Mouse (Mus musculus) neural tube, embryonic 13.5 days (tissue): Measurements from ENCODE around the gene Mbip. TPM values are rescaled to one million over a fixed set of nuclear protein-coding genes. Genes with fewer than 3 reads are reported as not detected.

Source experiments
- ATAC-seq: fragments of 200-750 bp; cut with Nextera tagmentation; 2 replicates; pipeline ENCODE4 v1.8.0; 2017; ENCODE audit warnings: low read depth, mild to moderate bottlenecking, moderate TSS enrichment, moderate library complexity
- H3K27ac ChIP-seq: fragments of 300-500 bp; sonication (generic); replicated peaks from 2 replicates; pipeline ENCODE4 v1.5.1; 2015; ENCODE audit warnings: moderate library complexity, mild to moderate bottlenecking, inconsistent platforms
- H3K27me3 ChIP-seq: fragments of 300-500 bp; sonication (generic); 2 replicates; pipeline ENCODE4 v1.6.1; 2015; ENCODE audit warnings: mild to moderate bottlenecking, inconsistent platforms
- H3K36me3 ChIP-seq: fragments of 300-500 bp; sonication (generic); 2 replicates; pipeline ENCODE4 v1.6.1; 2015; ENCODE audit warnings: mild to moderate bottlenecking, inconsistent platforms
- H3K4me1 ChIP-seq: fragments of 300-500 bp; sonication (generic); replicated peaks from 2 replicates; pipeline ENCODE4 v1.6.1; 2015; ENCODE audit warnings: inconsistent platforms
- H3K4me2 ChIP-seq: fragments of 300-500 bp; sonication (generic); 2 replicates; pipeline ENCODE4 v1.6.1; 2015; ENCODE audit warnings: inconsistent platforms, mild to moderate bottlenecking, moderate library complexity
- H3K4me3 ChIP-seq: fragments of 300-500 bp; sonication (generic); 2 replicates; pipeline ENCODE4 v1.5.1; 2015; ENCODE audit warnings: mild to moderate bottlenecking, inconsistent platforms
- H3K9ac ChIP-seq: fragments of 300-500 bp; sonication (generic); 2 replicates; pipeline ENCODE4 v1.6.1; 2015; ENCODE audit warnings: moderate library complexity, mild to moderate bottlenecking, inconsistent platforms
- H3K9me3 ChIP-seq: fragments of 300-500 bp; sonication (generic); 2 replicates; pipeline ENCODE4 v1.6.1; 2016; ENCODE audit warnings: inconsistent platforms
- WGBS: fragments of 180-500 bp; shearing (Covaris S2); methylation state at CpG from one replicate; pipeline ENCODE4 v1.1.7; 2015; 5-methylcytosine and 5-hydroxymethylcytosine counted together
- polyA plus RNA-seq: library from polyadenylated mRNA; unstranded; fragments of >200 nt; fragmentation: Nextera tagmentation; extraction: Ambion mirVana; gene quantifications from 2 replicates; pipeline ENCODE4 v1.2.1, GENCODE M21; 2015

Mbip gene
- polyA plus RNA-seq, 1 experiment from 2014 or later, result 51.6 TPM

- no peaks in the 10 kb centered on the region for H3K36me3 ChIP-seq
- peaks cover 31% of the 10 kb centered on the region for H3K27me3 ChIP-seq
- WGBS, result 80% methylated on average over 6 of the region's 6 CpGs
- ATAC-seq, result no peak
- H3K4me2 ChIP-seq, result no peak overlapping the region
- H3K4me1 ChIP-seq, result peaks cover 20% of the 10 kb centered on the region
- H3K9me3 ChIP-seq, result no peaks in the 10 kb centered on the region
- H3K4me3 ChIP-seq, result no peak overlapping the region
- H3K9ac ChIP-seq, result no peak overlapping the region
- H3K27ac ChIP-seq, result no peak overlapping the region
Measured at GRCm38 (mm10) chr12:56305758-56306157, 39.9 kb downstream of the Mbip start.

- Histone ChIP-seq H3K27me3 (peaks cover 54% of the 10 kb centered on the region), H3K4me2 (peak overlapping the region; percentile 65), H3K4me3 (peak overlapping the region; percentile 38), H3K27ac (no peak overlapping the region), H3K36me3 (no peaks in the 10 kb centered on the region), H3K9me3 (no peaks in the 10 kb centered on the region), H3K4me1 (peaks cover 31% of the 10 kb centered on the region), H3K9ac (peak overlapping the region; percentile 68; the same call in 1 of the 2 replicates)
- ATAC-seq, result peak; percentile 65
- 14% methylated on average over 4 of the region's 4 CpGs for WGBS
Measured at GRCm38 (mm10) chr12:56302321-56303017, 43.2 kb downstream of the Mbip start.

- Histone ChIP-seq H3K9ac (peak overlapping the region; percentile 68), H3K4me2 (peak overlapping the region; percentile 65), H3K4me1 (peaks cover 37% of the 10 kb centered on the region), H3K4me3 (peak overlapping the region; percentile 38), H3K9me3 (no peaks in the 10 kb centered on the region), H3K36me3 (no peaks in the 10 kb centered on the region), H3K27ac (peak overlapping the region; percentile 83), H3K27me3 (peaks cover 53% of the 10 kb centered on the region)
- peak; percentile 89 for ATAC-seq
- 2% methylated on average over 27 of the region's 27 CpGs for WGBS
Measured at GRCm38 (mm10) chr12:56301487-56302293, 44.0 kb downstream of the Mbip start.

GRCm38 (mm10) chr12:56299610-56300009 is 46.1 kb downstream of the Mbip start:
- H3K27me3 ChIP-seq, result peaks cover 58% of the 10 kb centered on the region
- no peak overlapping the region for H3K9ac ChIP-seq
- peaks cover 39% of the 10 kb centered on the region for H3K4me1 ChIP-seq
- H3K4me3 ChIP-seq, result no peak overlapping the region
- no peaks in the 10 kb centered on the region for H3K36me3 ChIP-seq
- no peak overlapping the region for H3K4me2 ChIP-seq
- H3K27ac ChIP-seq, result no peak overlapping the region
- H3K9me3 ChIP-seq, result no peaks in the 10 kb centered on the region
- 73% methylated on average over 3 of the region's 3 CpGs for WGBS
- ATAC-seq, result no peak

- H3K9ac ChIP-seq, result no peak overlapping the region
- H3K4me2 ChIP-seq, result no peak overlapping the region
- no peak overlapping the region for H3K27ac ChIP-seq
- H3K4me3 ChIP-seq, result no peak overlapping the region
- H3K9me3 ChIP-seq, result no peaks in the 10 kb centered on the region
- WGBS, result 20% methylated on average over 1 of the region's 1 CpGs
- peaks cover 58% of the 10 kb centered on the region for H3K27me3 ChIP-seq
- H3K36me3 ChIP-seq, result no peaks in the 10 kb centered on the region
- no peak for ATAC-seq
- H3K4me1 ChIP-seq, result peaks cover 39% of the 10 kb centered on the region
Measured at GRCm38 (mm10) chr12:56298919-56299318, 46.8 kb downstream of the Mbip start.

GRCm38 (mm10) chr12:56297921-56298830 is 47.5 kb downstream of the Mbip start:
- no peaks in the 10 kb centered on the region for H3K9me3 ChIP-seq
- H3K4me1 ChIP-seq, result peaks cover 39% of the 10 kb centered on the region
- no peak for ATAC-seq
- H3K9ac ChIP-seq, result no peak overlapping the region
- H3K4me2 ChIP-seq, result peak overlapping the region; percentile 30
- peaks cover 52% of the 10 kb centered on the region for H3K27me3 ChIP-seq
- H3K27ac ChIP-seq, result no peak overlapping the region
- H3K4me3 ChIP-seq, result no peak overlapping the region
- H3K36me3 ChIP-seq, result no peaks in the 10 kb centered on the region
- 7% methylated on average over 21 of the region's 21 CpGs for whole genome bisulfite sequencing

- Histone ChIP-seq H3K9ac (no peak overlapping the region), H3K4me3 (no peak overlapping the region), H3K9me3 (no peaks in the 10 kb centered on the region), H3K27ac (no peak overlapping the region), H3K4me2 (no peak overlapping the region), H3K4me1 (peaks cover 33% of the 10 kb centered on the region; the same call in 1 of the 2 replicates), H3K27me3 (peaks cover 52% of the 10 kb centered on the region), H3K36me3 (no peaks in the 10 kb centered on the region)
- WGBS, result 47% methylated on average over 5 of the region's 5 CpGs
- ATAC-seq, result no peak
Measured at GRCm38 (mm10) chr12:56297099-56297498, 48.6 kb downstream of the Mbip start.

GRCm38 (mm10) chr12:56296524-56296923 is 49.2 kb downstream of the Mbip start:
- H3K4me3 ChIP-seq, result no peak overlapping the region
- H3K4me2 ChIP-seq, result no peak overlapping the region
- 0 out of 2 replicates have a peak, but pooled peaks have one; percentile 7 for ATAC-seq
- H3K36me3 ChIP-seq, result no peaks in the 10 kb centered on the region
- peaks cover 27% of the 10 kb centered on the region; the same call in 1 of the 2 replicates for H3K4me1 ChIP-seq
- WGBS, result 11% methylated on average over 6 of the region's 6 CpGs
- no peak overlapping the region for H3K9ac ChIP-seq
- H3K27me3 ChIP-seq, result peaks cover 52% of the 10 kb centered on the region
- H3K27ac ChIP-seq, result no peak overlapping the region
- no peaks in the 10 kb centered on the region for H3K9me3 ChIP-seq

- peaks cover 18% of the 10 kb centered on the region; the same call in 1 of the 2 replicates for H3K4me1 ChIP-seq
- no peaks in the 10 kb centered on the region for H3K9me3 ChIP-seq
- no peak overlapping the region for H3K27ac ChIP-seq
- 72% methylated on average over 3 of the region's 3 CpGs for WGBS
- no peak overlapping the region for H3K4me3 ChIP-seq
- ATAC-seq, result no peak
- H3K9ac ChIP-seq, result no peak overlapping the region
- no peaks in the 10 kb centered on the region for H3K36me3 ChIP-seq
- no peak overlapping the region for H3K4me2 ChIP-seq
- H3K27me3 ChIP-seq, result peaks cover 45% of the 10 kb centered on the region
Measured at GRCm38 (mm10) chr12:56295160-56295559, 50.5 kb downstream of the Mbip start.

GRCm38 (mm10) chr12:56288548-56288947 is 57.1 kb downstream of the Mbip start:
- no peaks in the 10 kb centered on the region for H3K27me3 ChIP-seq
- no peaks in the 10 kb centered on the region for H3K36me3 ChIP-seq
- no peaks in the 10 kb centered on the region for H3K4me1 ChIP-seq
- no peak overlapping the region for H3K9ac ChIP-seq
- H3K4me3 ChIP-seq, result no peak overlapping the region
- no peaks in the 10 kb centered on the region for H3K9me3 ChIP-seq
- 81% methylated on average over 3 of the region's 3 CpGs for WGBS
- no peak overlapping the region for H3K27ac ChIP-seq
- no peak for ATAC-seq
- no peak overlapping the region for H3K4me2 ChIP-seq

GRCm38 (mm10) chr12:56286828-56287227 is 58.9 kb downstream of the Mbip start:
- no peak overlapping the region for H3K4me3 ChIP-seq
- no peaks in the 10 kb centered on the region for H3K4me1 ChIP-seq
- no peak overlapping the region for H3K9ac ChIP-seq
- H3K27ac ChIP-seq, result no peak overlapping the region
- no peak overlapping the region for H3K4me2 ChIP-seq
- H3K9me3 ChIP-seq, result no peaks in the 10 kb centered on the region
- no peaks in the 10 kb centered on the region for H3K36me3 ChIP-seq
- no peak for ATAC-seq
- WGBS, result 98% methylated on average over 14 of the region's 14 CpGs
- no peaks in the 10 kb centered on the region for H3K27me3 ChIP-seq
